Mouse (Mus musculus) hindbrain, embryonic 13.5 days (tissue): ENCODE data around the gene 1700016D06Rik. TPM values are rescaled to one million over a fixed set of nuclear protein-coding genes. Genes with fewer than 3 reads are reported as not detected.

Source experiments
- ATAC-seq: fragments of 200-750 bp; cut with Nextera tagmentation; 2 replicates; pipeline ENCODE4 v1.8.0; 2017; ENCODE audit warnings: moderate TSS enrichment; ENCODE audit not compliant: low FRiP score
- H3K27ac ChIP-seq: fragments of 300-500 bp; sonication (generic); 2 replicates; pipeline ENCODE4 v1.5.1; 2015; ENCODE audit warnings: inconsistent platforms, mild to moderate bottlenecking, moderate library complexity
- H3K27me3 ChIP-seq: fragments of 300-500 bp; sonication (generic); 2 replicates; pipeline ENCODE4 v1.6.1; 2015; ENCODE audit warnings: mild to moderate bottlenecking, inconsistent platforms
- H3K36me3 ChIP-seq: fragments of 300-500 bp; sonication (generic); 2 replicates; pipeline ENCODE4 v1.6.1; 2015; ENCODE audit warnings: mild to moderate bottlenecking, inconsistent platforms
- H3K4me1 ChIP-seq: fragments of 300-500 bp; sonication (generic); replicated peaks from 2 replicates; pipeline ENCODE4 v1.6.1; 2015; ENCODE audit warnings: inconsistent platforms
- H3K4me2 ChIP-seq: fragments of 300-500 bp; sonication (generic); 2 replicates; pipeline ENCODE4 v1.6.1; 2015; ENCODE audit warnings: inconsistent platforms, mild to moderate bottlenecking, moderate library complexity
- H3K4me3 ChIP-seq: fragments of 300-500 bp; sonication (generic); 2 replicates; pipeline ENCODE4 v1.5.1; 2015; ENCODE audit warnings: mild to moderate bottlenecking, inconsistent platforms
- H3K9ac ChIP-seq: fragments of 300-500 bp; sonication (generic); 2 replicates; pipeline ENCODE4 v1.6.1; 2015; ENCODE audit warnings: mild to moderate bottlenecking, inconsistent platforms
- H3K9me3 ChIP-seq: fragments of 300-500 bp; sonication (generic); 2 replicates; pipeline ENCODE4 v1.6.1; 2016; ENCODE audit warnings: inconsistent platforms
- WGBS: fragments of 180-500 bp; shearing (Covaris S2); methylation state at CpG from one replicate; pipeline ENCODE4 v1.1.7; 2015; 5-methylcytosine and 5-hydroxymethylcytosine counted together
- microRNA-seq: library from miRNA; unstranded; fragments of <30 nt; microRNA quantifications from one replicate; pipeline ENCODE4, GENCODE M21; 2016
- polyA plus RNA-seq: library from polyadenylated mRNA; unstranded; fragments of >200 nt; fragmentation: Nextera tagmentation; extraction: Ambion mirVana; gene quantifications from 2 replicates; pipeline ENCODE4 v1.2.1, GENCODE M21; 2015

1700016D06Rik gene
- polyA plus RNA-seq, 1 experiment from 2014 or later: not detected

DNA sequence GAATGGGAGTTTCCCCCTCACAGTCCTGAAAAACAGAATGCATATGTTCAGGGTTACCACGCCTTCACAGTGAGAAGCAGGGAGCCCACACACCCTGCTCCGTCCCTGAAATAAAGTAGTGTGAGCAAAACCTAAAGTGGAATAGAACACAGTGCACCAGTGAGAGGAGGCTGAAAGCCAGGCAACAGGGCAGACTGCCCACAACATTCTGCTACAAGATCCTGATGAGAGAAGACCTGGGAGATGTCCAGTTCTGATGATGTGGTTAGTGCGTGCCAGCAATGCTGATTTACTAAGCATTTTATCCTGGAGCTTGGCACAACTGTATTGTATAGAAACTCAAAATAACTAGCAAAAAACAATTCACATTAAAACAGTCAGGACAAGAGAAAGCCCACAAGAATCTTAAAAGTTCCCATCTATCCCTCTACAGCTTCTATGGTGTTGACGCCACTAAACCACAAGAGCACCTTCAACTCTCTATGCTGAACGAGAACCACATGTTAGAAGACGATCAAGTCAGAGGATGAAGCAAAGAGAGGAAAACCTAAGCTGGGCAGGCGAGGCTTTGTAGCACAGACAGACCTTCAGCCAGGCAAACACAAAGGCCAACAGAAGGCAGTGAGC, 72.2 kb downstream of the 1700016D06Rik start:
- no peak overlapping the region for H3K4me2 ChIP-seq
- H3K9me3 ChIP-seq: no peaks in the 10 kb centered on the region
- WGBS: 88% methylated on average over 7 of the region's 7 CpGs
- no peak for ATAC-seq
- H3K27me3 ChIP-seq: no peaks in the 10 kb centered on the region
- H3K4me3 ChIP-seq: no peak overlapping the region
- no peak overlapping the region for H3K9ac ChIP-seq
- no peak overlapping the region for H3K27ac ChIP-seq
- H3K36me3 ChIP-seq: peaks cover 61% of the 10 kb centered on the region
- peaks cover 30% of the 10 kb centered on the region for H3K4me1 ChIP-seq

DNA sequence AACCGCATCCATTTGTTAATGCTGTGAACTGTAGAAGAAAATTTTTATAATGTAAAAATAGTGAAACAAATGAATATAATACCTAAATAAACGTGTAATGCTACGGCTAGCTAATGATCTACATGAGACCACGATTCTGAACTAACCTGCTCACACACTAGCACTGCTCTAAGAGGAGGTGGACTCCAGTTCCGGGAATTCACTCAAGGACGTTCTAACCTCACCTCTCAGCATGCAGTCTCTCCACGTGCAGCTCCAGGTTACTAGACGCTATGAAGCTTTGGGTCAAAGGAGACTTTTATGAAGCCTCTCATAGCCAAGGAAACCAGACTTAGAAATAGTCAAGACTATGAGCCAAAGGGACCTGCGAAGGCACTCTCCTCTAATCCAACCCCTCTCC, 73.1 kb downstream of the 1700016D06Rik start:
- ATAC-seq: no peak
- Histone ChIP-seq H3K4me2 (no peak overlapping the region), H3K27me3 (no peaks in the 10 kb centered on the region), H3K4me3 (no peak overlapping the region), H3K9ac (no peak overlapping the region), H3K4me1 (peaks cover 21% of the 10 kb centered on the region), H3K36me3 (peaks cover 62% of the 10 kb centered on the region), H3K27ac (no peak overlapping the region), H3K9me3 (no peaks in the 10 kb centered on the region)
- WGBS: 86% methylated on average over 9 of the region's 9 CpGs

DNA sequence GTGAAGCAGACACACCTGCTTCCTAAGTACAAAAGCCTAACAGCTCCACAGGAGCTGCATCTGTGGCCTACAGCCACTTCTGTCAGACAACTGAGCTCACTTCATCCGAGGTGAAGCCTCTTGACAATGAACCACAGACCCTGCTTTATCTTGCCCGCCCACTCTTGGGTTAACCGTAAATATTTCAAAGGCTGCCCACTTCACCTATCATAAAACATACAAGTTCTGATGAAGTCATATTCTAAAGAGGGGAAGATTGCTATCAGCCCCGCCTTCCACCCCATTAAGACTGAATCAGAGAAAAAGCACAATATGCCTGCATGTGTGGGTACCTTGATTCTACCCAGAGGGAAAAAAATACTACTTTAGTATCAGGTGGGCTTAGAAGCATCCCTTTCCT, 75.8 kb downstream of the 1700016D06Rik start:
- Histone ChIP-seq H3K27ac (no peak overlapping the region), H3K9ac (no peak overlapping the region), H3K4me1 (0 out of 2 replicates have a peak, but pooled peaks cover 4% of the 10 kb centered on the region), H3K27me3 (no peaks in the 10 kb centered on the region), H3K4me3 (no peak overlapping the region), H3K36me3 (peaks cover 55% of the 10 kb centered on the region), H3K9me3 (no peaks in the 10 kb centered on the region), H3K4me2 (no peak overlapping the region)
- WGBS: 94% methylated on average over 4 of the region's 4 CpGs
- ATAC-seq: no peak

DNA sequence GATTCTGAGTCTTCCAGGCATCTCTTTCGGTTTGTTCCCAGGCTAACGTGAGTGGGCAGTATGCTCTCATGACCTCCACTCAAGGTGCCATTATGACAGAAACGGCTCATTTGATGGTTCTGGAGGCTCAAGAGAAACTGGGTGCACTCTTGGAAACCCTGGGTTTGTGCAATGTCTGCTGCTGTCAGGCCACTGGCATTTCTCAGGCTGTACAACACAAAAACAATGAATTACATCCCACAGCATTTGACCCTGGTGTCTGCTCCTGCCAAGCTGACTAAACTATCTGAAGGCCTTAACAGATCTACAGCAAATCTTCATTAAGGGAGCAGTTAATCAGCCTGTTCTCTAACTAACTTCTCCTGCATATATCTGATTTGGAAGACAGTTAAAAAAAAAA, 81.8 kb downstream of the 1700016D06Rik start:
- Histone ChIP-seq H3K9ac (no peak overlapping the region), H3K4me2 (no peak overlapping the region), H3K9me3 (no peaks in the 10 kb centered on the region), H3K27ac (no peak overlapping the region), H3K27me3 (no peaks in the 10 kb centered on the region), H3K36me3 (peaks cover 67% of the 10 kb centered on the region), H3K4me1 (no peaks in the 10 kb centered on the region), H3K4me3 (no peak overlapping the region)
- ATAC-seq: no peak
- 92% methylated on average over 3 of the region's 3 CpGs for WGBS

DNA sequence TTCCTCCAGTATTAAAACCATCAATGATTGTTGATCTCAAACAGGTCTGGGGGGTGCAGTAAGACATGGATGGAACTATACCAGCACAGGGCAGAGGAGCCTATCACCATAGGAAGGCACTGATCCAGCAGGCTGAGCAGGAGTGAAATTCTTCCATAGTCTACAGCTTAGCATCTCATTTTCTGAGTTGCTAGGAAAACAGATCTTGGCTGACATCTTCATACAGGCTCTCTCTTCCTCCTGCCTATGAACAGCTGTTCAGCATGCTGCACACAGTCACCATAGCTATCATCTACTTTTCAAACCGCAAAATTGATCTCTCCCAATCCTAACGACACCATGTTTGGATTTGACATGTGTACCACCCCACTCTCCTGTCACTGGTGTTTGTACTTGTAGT, 82.8 kb downstream of the 1700016D06Rik start:
- H3K4me3 ChIP-seq: no peak overlapping the region
- H3K27me3 ChIP-seq: no peaks in the 10 kb centered on the region
- no peak overlapping the region for H3K27ac ChIP-seq
- H3K36me3 ChIP-seq: peaks cover 69% of the 10 kb centered on the region
- 92% methylated on average over 2 of the region's 2 CpGs for WGBS
- H3K4me1 ChIP-seq: no peaks in the 10 kb centered on the region
- no peaks in the 10 kb centered on the region for H3K9me3 ChIP-seq
- H3K4me2 ChIP-seq: no peak overlapping the region
- H3K9ac ChIP-seq: no peak overlapping the region
- no peak for ATAC-seq

DNA sequence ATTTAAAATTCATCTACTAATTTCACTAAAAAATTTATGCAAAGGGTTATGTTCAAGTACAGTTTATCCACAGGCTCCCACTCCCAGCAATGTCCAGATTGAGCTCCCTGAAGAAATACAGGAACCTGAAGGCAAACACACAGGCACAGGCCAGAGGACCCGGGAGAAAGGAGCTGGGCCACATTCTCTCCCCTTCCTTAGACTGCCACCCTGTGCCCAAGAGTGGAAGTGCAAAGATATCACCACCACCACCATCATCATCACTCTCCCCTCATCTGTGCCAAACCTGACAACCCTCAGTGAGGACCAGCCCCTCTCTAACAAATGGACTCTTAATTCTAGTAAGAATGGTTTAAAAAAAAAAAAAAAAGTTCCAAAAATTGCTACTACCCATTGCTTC, 84.6 kb downstream of the 1700016D06Rik start:
- no peak overlapping the region for H3K27ac ChIP-seq
- no peaks in the 10 kb centered on the region for H3K9me3 ChIP-seq
- ATAC-seq: no peak
- no peak overlapping the region for H3K4me3 ChIP-seq
- no peak overlapping the region for H3K9ac ChIP-seq
- no peaks in the 10 kb centered on the region for H3K4me1 ChIP-seq
- H3K4me2 ChIP-seq: no peak overlapping the region
- 19% methylated on average over 1 of the region's 1 CpGs for WGBS
- peaks cover 78% of the 10 kb centered on the region for H3K36me3 ChIP-seq
- no peaks in the 10 kb centered on the region for H3K27me3 ChIP-seq

- peaks cover 80% of the 10 kb centered on the region for H3K36me3 ChIP-seq
- 83% methylated on average over 6 of the region's 6 CpGs for WGBS
- H3K4me1 ChIP-seq: no peaks in the 10 kb centered on the region
- no peak overlapping the region for H3K27ac ChIP-seq
- H3K9ac ChIP-seq: peak overlapping the region; percentile 35; the same call in 1 of the 2 replicates
- ATAC-seq: no peak
- H3K4me2 ChIP-seq: no peak overlapping the region
- no peaks in the 10 kb centered on the region for H3K9me3 ChIP-seq
- H3K27me3 ChIP-seq: no peaks in the 10 kb centered on the region
- H3K4me3 ChIP-seq: no peak overlapping the region
Observed at GRCm38 (mm10) chr8:11614126-11614835, 86.6 kb downstream of the 1700016D06Rik start.

DNA sequence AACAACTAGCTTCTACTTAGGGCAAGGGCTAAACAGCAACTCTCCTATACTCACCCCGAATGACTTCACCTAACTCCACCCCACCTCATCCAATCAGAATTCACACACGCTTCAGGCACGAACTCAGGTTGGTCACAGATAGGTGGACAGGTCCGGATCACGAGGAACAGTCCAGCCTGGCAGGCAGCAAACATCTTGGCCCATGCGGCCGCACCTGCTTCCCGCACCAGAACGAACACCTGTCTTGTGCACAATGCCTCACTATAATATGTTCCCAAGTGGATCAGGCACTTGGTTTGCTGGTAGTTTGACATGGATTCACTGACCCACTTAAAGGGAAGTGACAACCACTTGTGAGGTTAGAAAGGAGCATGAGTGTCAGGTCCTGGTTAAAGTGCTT, 92.0 kb downstream of the 1700016D06Rik start:
- H3K4me3 ChIP-seq: no peak overlapping the region
- ATAC-seq: no peak
- no peaks in the 10 kb centered on the region for H3K9me3 ChIP-seq
- peaks cover 74% of the 10 kb centered on the region for H3K36me3 ChIP-seq
- no peak overlapping the region for H3K27ac ChIP-seq
- WGBS: 98% methylated on average over 9 of the region's 9 CpGs
- H3K27me3 ChIP-seq: no peaks in the 10 kb centered on the region
- no peak overlapping the region for H3K9ac ChIP-seq
- H3K4me1 ChIP-seq: no peaks in the 10 kb centered on the region
- H3K4me2 ChIP-seq: no peak overlapping the region

Small RNA genes lying within 50 kb of the gene (microRNA-seq; reads per million reads assigned to microRNA genes)
- 3.3 reads per million, percentile 8 among the genes with 10 or more reads in this experiment for gene Mir7238

Other genes starting within 250 kb of the 1700016D06Rik start
- 1.1 and 1.8 TPM in 2 replicates for gene Rab20, start 222.4 kb downstream of the 1700016D06Rik start, polyA plus RNA-seq
- 153 and 161 TPM in 2 replicates for gene Naxd, start 203.6 kb downstream of the 1700016D06Rik start, polyA plus RNA-seq
- gene Cars2, start 150.3 kb downstream of the 1700016D06Rik start, polyA plus RNA-seq: 22.6 and 23.8 TPM in 2 replicates
- 40.7 and 44.7 TPM in 2 replicates for gene Ing1, start 145.5 kb downstream of the 1700016D06Rik start, polyA plus RNA-seq
- 86.4 and 87.4 TPM in 2 replicates for gene Ankrd10, start 65.3 kb downstream of the 1700016D06Rik start, polyA plus RNA-seq
- gene Arhgef7, start 26.7 kb upstream of the 1700016D06Rik start, polyA plus RNA-seq: 62.4 and 62.5 TPM in 2 replicates
- 0.39 and 0.44 TPM in 2 replicates for gene Tex29, start 139.4 kb upstream of the 1700016D06Rik start, polyA plus RNA-seq